Mouse (Mus musculus): ENCODE results near the gene Duxf3.
"Not testable (repeated sequence)": the region's sequence is repeated elsewhere in the genome, so short reads cannot be mapped to it uniquely, and the experiment has no call there.

Duxf3 gene

GRCm38 (mm10) chr10:58232641-58232969 is at the start of gene Duxf3:
Gene Duxf3, minus strand, starts transcription at chr10:58232675.
- DNase-seq (ENCODE audit: low read depth, low spot score), result not testable (repeated sequence)

GRCm38 (mm10) chr10:58282238-58282637 is 49.8 kb upstream of the Duxf3 start:
- no peak for DNase-seq (ENCODE audit: low read depth, low spot score)

- peak; percentile 21 for DNase-seq (ENCODE audit: low read depth, low spot score)
Observed at GRCm38 (mm10) chr10:58258466-58258865, 26.0 kb upstream of the Duxf3 start.

- DNase-seq (ENCODE audit: low read depth, low spot score), result peak; percentile 31
Observed at GRCm38 (mm10) chr10:58255954-58256353, 23.5 kb upstream of the Duxf3 start.

- DNase-seq (ENCODE audit: low read depth, low spot score), result peak; percentile 99
Observed at GRCm38 (mm10) chr10:58255213-58255892, 22.9 kb upstream of the Duxf3 start, which contains the start of gene Gcc2. Gene Gcc2, plus strand, starts transcription at chr10:58255497.

- DNase-seq (ENCODE audit: low read depth, low spot score), result peak; percentile 45
Observed at GRCm38 (mm10) chr10:58254635-58255175, 22.2 kb upstream of the Duxf3 start.

- DNase-seq (ENCODE audit: low read depth, low spot score), result no peak
Observed at GRCm38 (mm10) chr10:58249535-58249934, 17.1 kb upstream of the Duxf3 start.

- not testable (repeated sequence) for DNase-seq (ENCODE audit: low read depth, low spot score)
Observed at GRCm38 (mm10) chr10:58238984-58239740, 6.7 kb upstream of the Duxf3 start.

- DNase-seq (ENCODE audit: low read depth, low spot score), result no peak
Observed at GRCm38 (mm10) chr10:58236613-58237012, 4.1 kb upstream of the Duxf3 start, which contains the start of gene Gm4981. Gene Gm4981, minus strand, starts transcription at chr10:58236701.

- DNase-seq (ENCODE audit: low read depth, low spot score), result not testable (repeated sequence)
Observed at GRCm38 (mm10) chr10:58234985-58235384, 2.5 kb upstream of the Duxf3 start.

GRCm38 (mm10) chr10:58233740-58234121 is 1.3 kb upstream of the Duxf3 start:
- not testable (repeated sequence) for DNase-seq (ENCODE audit: low read depth, low spot score)

GRCm38 (mm10) chr10:58233054-58233739 is 722 bp upstream of the Duxf3 start:
- not testable (repeated sequence) for DNase-seq (ENCODE audit: low read depth, low spot score)

- not testable (repeated sequence) for DNase-seq (ENCODE audit: low read depth, low spot score)
Observed at GRCm38 (mm10) chr10:58231779-58232640, 465 bp downstream of the Duxf3 start.

GRCm38 (mm10) chr10:58231088-58231487 is 1.4 kb downstream of the Duxf3 start:
- DNase-seq (ENCODE audit: low read depth, low spot score), result not testable (repeated sequence)

GRCm38 (mm10) chr10:58230021-58230420 is 2.5 kb downstream of the Duxf3 start:
- not testable (repeated sequence) for DNase-seq (ENCODE audit: low read depth, low spot score)

GRCm38 (mm10) chr10:58227798-58228197 is 4.7 kb downstream of the Duxf3 start:
- not testable (repeated sequence) for DNase-seq (ENCODE audit: low read depth, low spot score)

- not testable (repeated sequence) for DNase-seq (ENCODE audit: low read depth, low spot score)
Observed at GRCm38 (mm10) chr10:58226357-58226756, 6.1 kb downstream of the Duxf3 start.

- DNase-seq (ENCODE audit: low read depth, low spot score), result not testable (repeated sequence)
Observed at GRCm38 (mm10) chr10:58224827-58225785, 7.4 kb downstream of the Duxf3 start, which contains the start of gene AW822073. Gene AW822073, minus strand, starts transcription at chr10:58224930.

- DNase-seq (ENCODE audit: low read depth, low spot score), result peak; percentile 3
Observed at GRCm38 (mm10) chr10:58223972-58224805, 8.3 kb downstream of the Duxf3 start.

Measured in brain, adult 2 months (tissue).